Mouse (Mus musculus) testis, adult 2 months (tissue): Measurements from ENCODE around the gene Plxdc1.

ENCODE experiments used
- CTCF ChIP-seq: fragments of 200-500 bp; IDR thresholded peaks from 2 replicates; pipeline ENCODE4 v1.5.1; 2012; ENCODE audit warnings: low read depth, mild to moderate bottlenecking, inconsistent platforms, low read length, moderate library complexity; ENCODE audit not compliant: control insufficient read depth, insufficient read depth, insufficient replicate concordance
- POLR2A ChIP-seq: fragments of 200-500 bp; IDR thresholded peaks from 2 replicates; pipeline ENCODE4 v1.6.1; 2012; ENCODE audit warnings: low read depth, mild to moderate bottlenecking, inconsistent platforms, low read length, moderate library complexity; ENCODE audit not compliant: control insufficient read depth

- TF ChIP-seq POLR2A (no peak), CTCF (no peak)
Measured at GRCm38 (mm10) chr11:97901806-97902205, 84.4 kb downstream of the Plxdc1 start.
